ENCODE assay signal across 7 mouse cellular contexts in the genomic region with DNA sequence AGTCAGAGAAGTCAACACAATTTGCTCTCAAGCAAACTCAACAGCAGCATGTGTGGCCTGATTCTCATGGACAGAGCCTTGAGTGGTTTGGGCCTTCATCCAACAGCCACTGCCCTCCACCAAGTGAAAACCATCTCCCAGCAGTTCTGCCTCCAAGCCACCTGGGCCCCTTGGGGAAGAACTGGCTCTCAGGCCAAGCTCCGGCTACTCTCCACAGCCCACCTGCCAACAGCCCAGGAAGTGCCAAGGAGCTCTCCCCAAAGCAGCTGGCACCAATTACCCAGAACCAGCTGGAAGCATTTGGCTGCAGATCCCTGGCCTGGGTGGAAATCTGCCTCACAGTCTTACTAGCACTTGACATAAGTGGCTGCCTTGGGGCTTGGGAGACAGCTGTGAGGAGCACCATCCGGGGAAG. TPM values are rescaled to one million over a fixed set of nuclear protein-coding genes. Genes with fewer than 3 reads are reported as not detected.
DNase-seq lines count a peak whose midpoint lies in the region; ATAC-seq lines count a peak whose summit lies in the region.

No protein-coding gene starts in this region.

- H3K4me2 ChIP-seq in midbrain, embryonic 14.5 days (ENCODE audit: low read length) = no peak overlapping the region
- H3K4me2 ChIP-seq in midbrain, embryonic 11.5 days = no peak overlapping the region
- H3K4me2 ChIP-seq in forebrain, embryonic 16.5 days (ENCODE audit: low read length) = no peak overlapping the region
- no peak overlapping the region for H3K4me2 ChIP-seq in hindbrain, embryonic 16.5 days (ENCODE audit: low read length)

- ATAC-seq in midbrain, embryonic 14.5 days (ENCODE audit: low FRiP score, low TSS enrichment) = no peak; the same call in 1 of the 2 replicates
- no peak for ATAC-seq in midbrain, embryonic 11.5 days (ENCODE audit: low FRiP score)
- peak; percentile 87 for ATAC-seq in forebrain, embryonic 16.5 days
- peak; percentile 87 for ATAC-seq in hindbrain, embryonic 16.5 days

- no peaks in the 10 kb centered on the region for H3K27me3 ChIP-seq in midbrain, embryonic 14.5 days (ENCODE audit: control insufficient read depth, insufficient read depth, low read length)
- H3K27me3 ChIP-seq in midbrain, embryonic 11.5 days (ENCODE audit: control insufficient read depth, insufficient read depth, low read length) = no peaks in the 10 kb centered on the region
- no peaks in the 10 kb centered on the region for H3K27me3 ChIP-seq in forebrain, embryonic 16.5 days (replicated peaks; ENCODE audit: control insufficient read depth, insufficient read depth, low read length)
- no peaks in the 10 kb centered on the region for H3K27me3 ChIP-seq in hindbrain, embryonic 16.5 days (replicated peaks; ENCODE audit: control insufficient read depth, insufficient read depth, low read length)

- 85% methylated on average over 2 of the region's 2 CpGs for WGBS in midbrain, embryonic 14.5 days
- 79% methylated on average over 2 of the region's 2 CpGs for WGBS in midbrain, embryonic 11.5 days
- WGBS in forebrain, embryonic 16.5 days = 38% methylated on average over 2 of the region's 2 CpGs
- WGBS in hindbrain, embryonic 16.5 days = 58% methylated on average over 2 of the region's 2 CpGs

- H3K4me1 ChIP-seq in midbrain, embryonic 14.5 days (ENCODE audit: control insufficient read depth, insufficient read depth, low read length) = 0 out of 2 replicates have a peak, but pooled peaks cover 1% of the 10 kb centered on the region
- no peaks in the 10 kb centered on the region for H3K4me1 ChIP-seq in midbrain, embryonic 11.5 days (ENCODE audit: control insufficient read depth, insufficient read depth, low read length)
- H3K4me1 ChIP-seq in forebrain, embryonic 16.5 days (replicated peaks; ENCODE audit: control insufficient read depth, insufficient read depth, low read length) = peaks cover 3% of the 10 kb centered on the region; the same call in 1 of the 2 replicates
- peaks cover 5% of the 10 kb centered on the region for H3K4me1 ChIP-seq in hindbrain, embryonic 16.5 days (ENCODE audit: control insufficient read depth, insufficient read depth, low read depth, low read length)

- H3K9ac ChIP-seq in midbrain, embryonic 14.5 days (replicated peaks; ENCODE audit: low read length) = no peak overlapping the region
- H3K9ac ChIP-seq in midbrain, embryonic 11.5 days (ENCODE audit: low read length) = no peak overlapping the region
- H3K9ac ChIP-seq in forebrain, embryonic 16.5 days (replicated peaks; ENCODE audit: low read depth, low read length) = no peak overlapping the region
- H3K9ac ChIP-seq in hindbrain, embryonic 16.5 days (ENCODE audit: low read depth, low read length) = no peak overlapping the region

- peak; percentile 19 for DNase-seq in midbrain, embryonic 14.5 days
- no peak for DNase-seq in midbrain, embryonic 11.5 days (ENCODE audit: low spot score, missing footprints)
- peak; percentile 22 for DNase-seq in right cerebral cortex, postnatal 4 days
- DNase-seq in spleen, postnatal 4 days (ENCODE audit: low spot score in 2 of 2) = no peak
- DNase-seq in adrenal gland, adult 18-20 months (ENCODE audit: low spot score in 2 of 2) = no peak

- H3K27ac ChIP-seq in midbrain, embryonic 14.5 days (replicated peaks; ENCODE audit: low read depth, low read length) = no peak overlapping the region
- H3K27ac ChIP-seq in midbrain, embryonic 11.5 days (ENCODE audit: low read depth, low read length) = no peak overlapping the region
- no peak overlapping the region for H3K27ac ChIP-seq in forebrain, embryonic 16.5 days (ENCODE audit: low read length)
- no peak overlapping the region for H3K27ac ChIP-seq in hindbrain, embryonic 16.5 days (ENCODE audit: low read depth, low read length)

- H3K36me3 ChIP-seq in midbrain, embryonic 14.5 days (ENCODE audit: control insufficient read depth, insufficient read depth, low read length) = no peaks in the 10 kb centered on the region
- H3K36me3 ChIP-seq in midbrain, embryonic 11.5 days (ENCODE audit: control insufficient read depth, insufficient read depth, low read length) = no peaks in the 10 kb centered on the region
- H3K36me3 ChIP-seq in forebrain, embryonic 16.5 days (ENCODE audit: control insufficient read depth, insufficient read depth) = no peaks in the 10 kb centered on the region
- no peaks in the 10 kb centered on the region for H3K36me3 ChIP-seq in hindbrain, embryonic 16.5 days (ENCODE audit: control insufficient read depth, insufficient read depth, low read length)

- H3K4me3 ChIP-seq in midbrain, embryonic 14.5 days (replicated peaks; ENCODE audit: low read depth, low read length) = no peak overlapping the region
- H3K4me3 ChIP-seq in midbrain, embryonic 11.5 days (ENCODE audit: low read depth, low read length) = no peak overlapping the region
- H3K4me3 ChIP-seq in forebrain, embryonic 16.5 days (replicated peaks; ENCODE audit: low read length) = no peak overlapping the region
- no peak overlapping the region for H3K4me3 ChIP-seq in hindbrain, embryonic 16.5 days (ENCODE audit: low read length)

- no peaks in the 10 kb centered on the region for H3K9me3 ChIP-seq in midbrain, embryonic 14.5 days (ENCODE audit: control insufficient read depth, low read length)
- H3K9me3 ChIP-seq in midbrain, embryonic 11.5 days (ENCODE audit: control insufficient read depth, low read length) = no peaks in the 10 kb centered on the region
- no peaks in the 10 kb centered on the region for H3K9me3 ChIP-seq in forebrain, embryonic 16.5 days (ENCODE audit: control insufficient read depth, low read length)
- H3K9me3 ChIP-seq in hindbrain, embryonic 16.5 days (ENCODE audit: control insufficient read depth, low read length) = no peaks in the 10 kb centered on the region

RNA-seq across cellular contexts. Expression of gene Pde1c, which starts 8.4 kb away (rescaled TPM):
- polyA plus RNA-seq in midbrain, embryonic 14.5 days (2014; fragmentation: Nextera tagmentation; extraction: Ambion mirVana) = 12.8 and 13.9 TPM in 2 replicates
- 4.8 and 5.4 TPM in 2 replicates for polyA plus RNA-seq in midbrain, embryonic 11.5 days (2014; fragmentation: Nextera tagmentation; extraction: Ambion mirVana)
- 7.8 and 8.0 TPM in 2 replicates for polyA plus RNA-seq in forebrain, embryonic 16.5 days (2015; fragmentation: Nextera tagmentation; extraction: Ambion mirVana)
- polyA plus RNA-seq in hindbrain, embryonic 16.5 days (2015; fragmentation: Nextera tagmentation; extraction: Ambion mirVana) = 20.2 and 23.2 TPM in 2 replicates
- total RNA-seq in adrenal gland, adult 18-20 months (2021) = under 1 TPM; 0.19 to 0.23 TPM

Comparison
In these comparisons a context has a peak if more than half of its experiments do, and no peak if none do; other contexts are left out.
1. DNase-seq: peak in midbrain, embryonic 14.5 days (single experiment) and right cerebral cortex, postnatal 4 days (single experiment); none in midbrain, embryonic 11.5 days (single experiment), spleen, postnatal 4 days (0 of 2) and adrenal gland, adult 18-20 months (0 of 2).
2. ATAC-seq: peak in forebrain, embryonic 16.5 days (single experiment) and hindbrain, embryonic 16.5 days (single experiment); none in midbrain, embryonic 14.5 days (single experiment) and midbrain, embryonic 11.5 days (single experiment).